Mouse (Mus musculus): ENCODE measurements at regions not wholly inside any gene's neighbourhood (a gene's known extent, or its start where the extent isn't known, plus 50 kb on each side); places are given as distances from the start of the nearest gene placed in this dataset.

GRCm38 (mm10) chr3:18667726-18668125, 719.5 kb downstream of the Cypt12 start:
- no peak for DNase-seq (ENCODE audit: low spot score)

DNA sequence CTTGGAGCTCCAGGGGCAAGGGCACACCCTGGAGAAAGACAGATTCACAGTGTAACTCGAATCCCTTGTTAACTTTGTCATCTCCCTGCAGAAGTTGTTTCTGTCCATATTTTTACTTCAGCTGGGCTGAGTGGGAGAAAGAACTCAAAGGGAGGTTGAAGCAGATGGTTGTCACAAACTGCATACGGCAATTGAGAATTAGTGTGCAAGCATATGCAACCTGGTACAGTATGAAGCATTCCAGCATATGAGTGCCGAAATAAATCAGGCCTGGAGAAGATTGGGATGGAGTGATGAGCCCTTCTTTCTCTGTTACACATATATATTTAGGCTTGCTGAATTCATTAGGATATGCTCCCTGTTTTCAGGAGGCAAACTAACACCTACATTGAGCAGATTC, 720.7 kb downstream of the Cypt12 start:
- no peak for DNase-seq (ENCODE audit: low spot score)

DNA sequence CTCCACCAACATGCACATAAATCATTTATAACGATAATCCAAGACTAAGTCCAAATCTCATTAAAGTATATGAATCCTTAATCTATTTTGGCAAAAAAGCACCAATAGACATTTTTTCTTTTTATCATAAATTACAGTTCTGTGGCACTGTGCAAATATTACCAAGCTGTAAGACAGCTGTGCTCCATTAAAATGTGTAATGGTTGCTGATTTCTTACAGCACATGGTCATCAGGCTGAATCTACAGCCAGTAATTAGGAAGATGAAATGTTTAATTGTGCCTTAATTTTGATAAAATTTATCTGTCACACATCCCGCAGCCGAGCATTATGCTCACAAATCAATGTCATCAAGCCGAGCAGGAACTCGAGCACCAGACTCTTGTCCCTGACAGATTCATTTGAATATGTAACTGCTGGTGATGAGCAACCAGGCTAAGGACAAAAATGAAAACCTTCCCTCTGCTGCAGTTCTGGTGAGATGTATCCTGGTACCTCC, 722.0 kb downstream of the Cypt12 start:
- DNase-seq (ENCODE audit: low spot score) = no peak

GRCm38 (mm10) chr3:18671681-18672080, 723.5 kb downstream of the Cypt12 start:
- DNase-seq (ENCODE audit: low spot score) = no peak

- no peak for DNase-seq (ENCODE audit: low spot score)
Observed at GRCm38 (mm10) chr3:18683346-18684101, 735.3 kb downstream of the Cypt12 start.

DNA sequence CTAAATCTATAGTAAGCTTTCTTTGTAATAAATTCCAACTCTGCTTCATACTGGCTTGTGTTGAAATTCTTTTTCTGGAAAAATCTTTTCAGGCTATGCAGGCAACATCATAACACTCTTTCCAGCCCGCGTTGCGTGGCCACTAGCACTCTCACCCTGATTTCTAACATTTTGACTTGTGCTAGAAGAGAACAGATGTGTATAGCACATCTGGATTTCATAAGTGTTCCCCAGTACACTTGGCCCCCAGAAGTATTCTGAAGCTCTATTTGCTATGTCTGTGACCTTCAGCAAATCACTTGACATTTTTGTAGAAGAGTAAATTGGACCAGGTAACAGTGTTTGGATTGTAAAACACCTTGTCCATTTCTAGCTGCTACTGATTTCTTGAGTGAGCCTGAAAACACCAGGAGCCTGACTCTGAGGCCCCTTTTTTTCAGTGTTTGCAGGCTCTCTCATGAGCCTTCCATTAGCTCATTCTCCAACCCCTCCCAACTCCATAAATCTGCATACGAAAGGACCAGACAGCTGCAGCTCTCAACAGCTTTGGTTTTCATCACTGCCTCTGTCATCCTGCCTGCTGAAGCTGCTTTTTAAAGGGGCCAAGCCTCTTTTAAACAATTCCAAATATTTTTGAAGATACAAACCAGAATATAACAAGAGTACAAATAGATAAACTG, 747.0 kb downstream of the Cypt12 start:
- no peak for DNase-seq (ENCODE audit: low spot score)

DNA sequence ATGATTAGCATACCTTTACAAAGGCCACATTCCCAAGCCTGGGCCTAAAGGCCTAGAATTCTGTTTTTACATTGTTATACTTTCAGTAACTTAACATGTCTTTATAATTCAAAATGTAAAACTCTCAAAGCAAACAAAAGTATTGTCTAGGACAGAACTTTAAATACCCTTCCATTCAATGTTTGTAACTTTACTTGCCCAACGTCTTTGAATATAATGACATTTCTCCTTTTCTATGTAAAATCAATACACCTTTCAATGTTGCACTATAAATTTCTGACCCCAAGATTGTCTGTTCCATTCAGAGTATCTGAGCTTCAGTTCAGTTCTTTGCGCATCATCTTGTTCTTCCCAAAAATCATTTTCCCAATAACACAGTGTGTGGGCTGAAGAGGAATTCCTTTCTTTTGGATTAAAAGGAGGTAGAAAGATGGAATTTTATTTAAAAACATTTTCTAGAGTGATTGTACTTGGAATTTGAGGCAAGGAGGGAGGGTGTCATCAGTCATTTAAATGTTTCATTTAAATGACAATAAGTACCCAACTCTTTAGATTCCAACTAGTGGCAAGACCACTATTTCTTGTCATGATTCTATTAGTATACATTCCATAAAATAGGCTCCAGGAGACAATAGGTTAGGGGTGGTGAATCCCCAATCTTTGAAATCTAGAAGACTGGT, 748.9 kb downstream of the Cypt12 start:
- no peak for DNase-seq (ENCODE audit: low spot score)

- no peak for DNase-seq (ENCODE audit: low spot score)
Observed at GRCm38 (mm10) chr3:18698106-18698505, 749.9 kb downstream of the Cypt12 start.

DNA sequence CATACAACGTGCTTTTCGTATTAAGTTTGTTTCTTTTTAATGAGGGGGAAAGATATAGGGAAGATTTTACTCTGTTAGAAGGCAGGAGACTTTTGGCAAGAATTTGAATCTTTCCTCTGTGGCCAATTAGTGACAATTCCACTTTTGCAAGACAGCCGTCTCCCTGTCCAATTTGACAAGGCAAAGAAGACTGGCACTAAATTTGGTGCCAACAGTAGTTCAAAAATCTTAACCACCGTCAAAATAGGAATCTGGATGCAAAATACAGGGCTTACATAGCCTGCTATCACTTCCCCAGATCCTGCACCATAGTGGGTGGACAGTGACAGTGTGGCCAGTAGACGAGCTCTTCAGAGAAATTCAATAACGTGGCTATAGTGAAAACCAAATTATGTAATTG, 757.0 kb downstream of the Cypt12 start:
- no peak for DNase-seq (ENCODE audit: low spot score)

- DNase-seq (ENCODE audit: low spot score) = no peak
Observed at GRCm38 (mm10) chr3:18705756-18706155, 757.5 kb downstream of the Cypt12 start.

GRCm38 (mm10) chr3:18706356-18706755, 758.1 kb downstream of the Cypt12 start:
- DNase-seq (ENCODE audit: low spot score) = no peak

- DNase-seq (ENCODE audit: low spot score) = no peak
Observed at GRCm38 (mm10) chr3:18707730-18708129, 759.5 kb downstream of the Cypt12 start.

- no peak for DNase-seq (ENCODE audit: low spot score)
Observed at GRCm38 (mm10) chr3:18711661-18712060, 763.5 kb downstream of the Cypt12 start.

- no peak for DNase-seq (ENCODE audit: low spot score)
Observed at GRCm38 (mm10) chr3:18713986-18714385, 765.8 kb downstream of the Cypt12 start.

GRCm38 (mm10) chr3:18714968-18715630, 766.9 kb downstream of the Cypt12 start:
- no peak for DNase-seq (ENCODE audit: low spot score)

GRCm38 (mm10) chr3:18715776-18716175, 767.6 kb downstream of the Cypt12 start:
- no peak for DNase-seq (ENCODE audit: low spot score)

DNA sequence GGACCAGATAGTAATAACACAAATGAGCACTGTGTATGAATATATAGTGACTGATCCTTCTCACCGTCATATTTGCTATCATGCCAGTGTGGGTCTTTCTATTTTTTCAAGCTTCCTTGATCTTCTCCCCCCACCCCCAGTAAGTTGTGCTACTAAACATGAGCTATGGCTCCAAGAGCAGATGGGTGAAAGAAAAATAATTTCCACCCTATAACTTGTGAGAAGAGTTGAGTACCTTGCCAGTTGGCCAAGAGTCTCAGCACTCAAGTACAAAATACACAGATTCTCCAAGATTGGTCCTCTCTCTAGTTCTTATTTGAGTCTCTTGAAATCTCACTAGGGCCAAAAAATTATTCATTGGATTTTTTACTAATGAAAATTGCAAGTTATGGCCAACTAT, 777.3 kb downstream of the Cypt12 start:
- no peak for DNase-seq (ENCODE audit: low spot score)

DNA sequence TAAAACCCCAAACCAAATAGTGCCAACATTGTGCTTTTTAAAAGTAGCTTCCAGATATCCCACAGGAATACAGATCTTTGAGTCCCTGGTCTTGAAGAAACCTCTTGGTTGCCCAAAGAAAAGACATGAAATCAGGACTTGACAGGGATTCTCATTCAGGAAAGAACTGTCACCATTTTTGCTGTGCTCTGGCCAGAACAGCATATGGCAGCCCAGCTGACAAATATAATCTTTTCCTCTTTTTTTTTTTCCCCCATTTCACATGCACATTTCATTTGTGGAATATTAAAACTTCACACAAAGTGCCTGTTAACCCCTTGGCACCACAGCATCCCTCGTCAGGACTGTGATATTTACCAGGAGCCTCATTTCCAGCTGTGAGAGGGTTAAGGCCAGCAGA, 783.0 kb downstream of the Cypt12 start:
- no peak for DNase-seq (ENCODE audit: low spot score)

GRCm38 (mm10) chr3:18731674-18732073, 783.5 kb downstream of the Cypt12 start:
- DNase-seq (ENCODE audit: low spot score) = no peak

GRCm38 (mm10) chr3:18733540-18733939, 785.3 kb downstream of the Cypt12 start:
- no peak for DNase-seq (ENCODE audit: low spot score)

DNA sequence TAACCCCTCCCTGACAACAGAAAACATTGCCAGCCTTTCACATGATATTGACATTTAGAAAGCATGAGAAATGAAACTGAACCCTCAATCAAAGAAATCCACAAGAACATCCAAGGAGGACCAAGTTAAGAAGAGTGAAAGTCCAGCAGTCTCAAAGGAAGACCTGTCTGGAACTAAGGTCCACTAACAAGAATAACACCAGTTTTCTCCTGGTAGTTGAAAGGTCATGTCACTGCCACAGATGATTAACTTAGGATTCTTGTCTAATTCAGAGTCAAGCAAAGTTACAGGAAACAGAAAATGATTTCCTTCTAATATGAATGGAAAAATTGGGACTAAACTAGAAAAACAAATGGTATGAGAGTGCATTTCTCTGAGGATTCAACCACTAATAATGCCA, 790.7 kb downstream of the Cypt12 start:
- DNase-seq (ENCODE audit: low spot score) = no peak

DNA sequence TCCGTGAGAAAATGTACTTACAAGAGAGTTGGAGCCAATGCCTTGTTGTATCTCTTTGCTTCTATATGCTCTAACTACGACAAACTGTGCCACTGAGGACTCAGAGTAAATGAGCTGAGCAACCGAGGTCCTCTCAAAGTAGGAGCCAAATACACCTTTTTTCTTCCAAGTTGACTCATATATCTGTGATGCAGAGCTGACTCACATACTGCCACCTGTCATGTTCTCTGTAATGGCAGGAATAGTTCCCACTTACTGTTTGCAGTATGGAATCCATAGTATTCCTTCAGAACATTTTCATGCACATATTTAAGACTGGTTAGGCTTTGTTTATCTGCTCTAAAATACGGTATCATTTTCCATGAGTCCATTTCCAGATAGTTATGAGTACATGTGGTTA, 792.1 kb downstream of the Cypt12 start:
- no peak for DNase-seq (ENCODE audit: low spot score)

Data from ovary, adult 18-20 months (tissue).